Mouse (Mus musculus): ENCODE measurements around the gene Olfr824. TPM values are rescaled to one million over a fixed set of nuclear protein-coding genes. Genes with fewer than 3 reads are reported as not detected.
A peak's percentile ranks its signal among the peaks of the same experiment; 100 is the strongest.

Olfr824 gene
- total and polyA plus RNA-seq, 3 experiments, result 0.27 TPM; not detected in 2

DNA sequence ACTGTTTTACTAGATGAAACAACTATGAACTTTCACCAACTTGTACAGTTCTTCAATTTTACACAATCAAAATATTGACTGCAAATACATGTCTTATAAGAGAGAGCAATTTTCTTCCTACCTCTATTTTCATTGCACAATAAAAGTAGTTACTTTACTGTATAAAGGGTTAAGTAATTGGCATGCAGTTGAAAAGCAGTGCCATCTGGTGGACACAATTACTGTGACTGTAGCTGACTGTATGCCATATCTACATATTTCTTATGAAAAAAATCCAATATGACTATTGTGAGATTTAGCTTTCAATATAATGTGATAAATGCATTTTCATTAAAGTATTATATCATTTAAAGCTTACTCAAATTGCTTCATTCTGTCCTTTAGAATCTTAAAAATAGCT lies 33.7 kb downstream of the Olfr824 start:
- Histone ChIP-seq H3K27me3 (ENCODE audit: insufficient read depth, low read length) (no peaks in the 10 kb centered on the region), H3K36me3 (replicated peaks) (no peaks in the 10 kb centered on the region), H3K4me1 (ENCODE audit: insufficient read depth, low read depth, low read length) (no peaks in the 10 kb centered on the region), H3K4me3 (ENCODE audit: low read depth, low read length) (no peak overlapping the region), H3K9me3 (replicated peaks) (no peaks in the 10 kb centered on the region)
- no peak for DNase-seq (ENCODE audit: low spot score)
- ATAC-seq (ENCODE audit: extremely low read depth, insufficient number of reproducible peaks, low FRiP score, poor library complexity, severe bottlenecking), result no peak
- TF ChIP-seq CTCF (IDR thresholded peaks at IDR 0.05; ENCODE audit: low read depth, low read length), result no peak
- no peak for TF ChIP-seq GATA1 (IDR thresholded peaks at IDR 0.05; ENCODE audit: borderline replicate concordance, low read length)
- no peak for TF ChIP-seq TAL1 (conservative IDR thresholded peaks at IDR 0.05; ENCODE audit: low read depth, low read length)
- no peak for TF ChIP-seq POLR2AphosphoS5 (IDR thresholded peaks at IDR 0.05; ENCODE audit: insufficient replicate concordance, low read depth, low read length)
- TF ChIP-seq GATA2 (IDR thresholded peaks at IDR 0.05; ENCODE audit: borderline replicate concordance, low read depth, low read length), result no peak

DNA sequence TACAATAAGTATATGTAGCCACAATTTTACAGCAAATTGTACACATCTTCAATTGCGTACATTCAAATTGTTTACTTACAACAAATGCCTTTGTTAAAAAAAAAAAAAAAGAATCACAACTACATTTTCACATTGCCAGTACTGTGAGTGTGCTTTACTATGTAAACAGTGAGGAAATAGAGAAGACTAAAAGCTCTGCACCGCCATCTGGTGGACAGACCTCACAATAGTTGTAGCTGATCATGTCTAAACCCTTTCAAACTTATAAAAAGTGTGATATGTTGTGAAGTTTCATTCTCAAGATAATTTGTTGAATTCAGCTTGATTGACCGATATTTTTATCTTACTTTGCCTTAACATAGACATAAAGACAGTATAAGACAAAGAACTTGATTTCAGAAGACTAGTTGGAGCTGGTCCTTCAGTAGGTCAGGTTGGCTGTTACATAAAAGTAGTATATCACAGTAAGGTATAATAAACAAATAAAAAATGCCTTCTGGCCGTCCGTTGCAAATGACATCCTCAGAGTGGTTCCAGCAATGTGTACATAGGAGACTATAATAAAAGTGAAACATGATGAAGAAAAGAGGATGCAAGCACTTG lies 36.9 kb downstream of the Olfr824 start:
- DNase-seq (ENCODE audit: low spot score) (no peak), ATAC-seq (ENCODE audit: extremely low read depth, insufficient number of reproducible peaks, low FRiP score, poor library complexity, severe bottlenecking) (peak; percentile 66)
- no peaks in the 10 kb centered on the region for H3K36me3 ChIP-seq (replicated peaks)
- no peaks in the 10 kb centered on the region for H3K27me3 ChIP-seq (ENCODE audit: insufficient read depth, low read length)
- no peak overlapping the region for H3K4me3 ChIP-seq (ENCODE audit: low read depth, low read length)
- H3K9me3 ChIP-seq (replicated peaks), result no peaks in the 10 kb centered on the region
- TF ChIP-seq POLR2AphosphoS5 (IDR thresholded peaks at IDR 0.05; ENCODE audit: insufficient replicate concordance, low read depth, low read length) (no peak), CTCF (IDR thresholded peaks at IDR 0.05; ENCODE audit: low read depth, low read length) (peak; percentile 22; the same call in 1 of the 2 replicates), GATA2 (IDR thresholded peaks at IDR 0.05; ENCODE audit: borderline replicate concordance, low read depth, low read length) (no peak)
- no peaks in the 10 kb centered on the region for H3K4me1 ChIP-seq (ENCODE audit: insufficient read depth, low read depth, low read length)

Other genes with a start within 250 kb of the Olfr824 start
- gene Olfr815, start 224.1 kb downstream of the Olfr824 start, total RNA-seq (2014; fragmentation: Nextera tagmentation), result not detected in 2 replicates
- gene Olfr815, start 224.1 kb downstream of the Olfr824 start, total RNA-seq (2017), result not detected in 2 replicates
- 0.07 TPM in 1 of 2 replicates, not detected in the other for gene Olfr815, start 224.1 kb downstream of the Olfr824 start, polyA plus RNA-seq (2012)
- not detected in 2 replicates for gene Olfr816, start 214.4 kb downstream of the Olfr824 start, total RNA-seq (2014; fragmentation: Nextera tagmentation)
- gene Olfr816, start 214.4 kb downstream of the Olfr824 start, total RNA-seq (2017), result 0.17 TPM in 1 of 2 replicates, not detected in the other
- not detected in 2 replicates for gene Olfr816, start 214.4 kb downstream of the Olfr824 start, polyA plus RNA-seq (2012)
- gene Olfr818, start 180.9 kb downstream of the Olfr824 start, total RNA-seq (2014; fragmentation: Nextera tagmentation), result not detected in 2 replicates
- gene Olfr818, start 180.9 kb downstream of the Olfr824 start, total RNA-seq (2017), result 0.29 TPM in 1 of 2 replicates, not detected in the other
- gene Olfr818, start 180.9 kb downstream of the Olfr824 start, polyA plus RNA-seq (2012), result not detected in 2 replicates
- gene Olfr819, start 162.7 kb downstream of the Olfr824 start, total RNA-seq (2014; fragmentation: Nextera tagmentation), result not detected in 2 replicates
- gene Olfr819, start 162.7 kb downstream of the Olfr824 start, total RNA-seq (2017), result 0.12 and 0.16 TPM in 2 replicates
- not detected in 2 replicates for gene Olfr819, start 162.7 kb downstream of the Olfr824 start, polyA plus RNA-seq (2012)
- gene Olfr247, start 153.9 kb downstream of the Olfr824 start, total RNA-seq (2014; fragmentation: Nextera tagmentation), result not detected in 2 replicates
- gene Olfr247, start 153.9 kb downstream of the Olfr824 start, total RNA-seq (2017), result not detected in 2 replicates
- gene Olfr247, start 153.9 kb downstream of the Olfr824 start, polyA plus RNA-seq (2012), result not detected in 2 replicates
- gene Gm10310, start 144.9 kb downstream of the Olfr824 start, total RNA-seq (2014; fragmentation: Nextera tagmentation), result not detected in 2 replicates
- 0.12 and 0.22 TPM in 2 replicates for gene Gm10310, start 144.9 kb downstream of the Olfr824 start, total RNA-seq (2017)
- gene Gm10310, start 144.9 kb downstream of the Olfr824 start, polyA plus RNA-seq (2012), result not detected in 2 replicates
- gene Olfr820, start 117.4 kb downstream of the Olfr824 start, total RNA-seq (2014; fragmentation: Nextera tagmentation), result not detected in 2 replicates
- gene Olfr820, start 117.4 kb downstream of the Olfr824 start, total RNA-seq (2017), result 0.27 TPM in 1 of 2 replicates, not detected in the other
- not detected in 2 replicates for gene Olfr820, start 117.4 kb downstream of the Olfr824 start, polyA plus RNA-seq (2012)
- gene Olfr821, start 99.7 kb downstream of the Olfr824 start, total RNA-seq (2014; fragmentation: Nextera tagmentation), result not detected in 2 replicates
- not detected in 2 replicates for gene Olfr821, start 99.7 kb downstream of the Olfr824 start, total RNA-seq (2017)
- not detected in 2 replicates for gene Olfr821, start 99.7 kb downstream of the Olfr824 start, polyA plus RNA-seq (2012)
- gene Olfr822, start 58.8 kb downstream of the Olfr824 start, total RNA-seq (2014; fragmentation: Nextera tagmentation), result not detected in 2 replicates
- gene Olfr822, start 58.8 kb downstream of the Olfr824 start, total RNA-seq (2017), result 0.06 and 0.11 TPM in 2 replicates
- not detected in 2 replicates for gene Olfr822, start 58.8 kb downstream of the Olfr824 start, polyA plus RNA-seq (2012)
- not detected in 2 replicates for gene Olfr823, start 14.6 kb downstream of the Olfr824 start, total RNA-seq (2014; fragmentation: Nextera tagmentation)
- not detected in 2 replicates for gene Olfr823, start 14.6 kb downstream of the Olfr824 start, total RNA-seq (2017)
- not detected in 2 replicates for gene Olfr823, start 14.6 kb downstream of the Olfr824 start, polyA plus RNA-seq (2012)
- not detected in 2 replicates for gene Olfr825, start 36.8 kb upstream of the Olfr824 start, total RNA-seq (2014; fragmentation: Nextera tagmentation)
- 0.12 and 0.27 TPM in 2 replicates for gene Olfr825, start 36.8 kb upstream of the Olfr824 start, total RNA-seq (2017)
- not detected in 2 replicates for gene Olfr825, start 36.8 kb upstream of the Olfr824 start, polyA plus RNA-seq (2012)
- not detected in 2 replicates for gene Olfr826, start 54.2 kb upstream of the Olfr824 start, total RNA-seq (2014; fragmentation: Nextera tagmentation)
- gene Olfr826, start 54.2 kb upstream of the Olfr824 start, total RNA-seq (2017), result 0.16 TPM in 1 of 2 replicates, not detected in the other
- not detected in 2 replicates for gene Olfr826, start 54.2 kb upstream of the Olfr824 start, polyA plus RNA-seq (2012)
- gene Olfr827, start 84.4 kb upstream of the Olfr824 start, total RNA-seq (2014; fragmentation: Nextera tagmentation), result not detected in 2 replicates
- gene Olfr827, start 84.4 kb upstream of the Olfr824 start, total RNA-seq (2017), result 0.06 and 0.33 TPM in 2 replicates
- not detected in 2 replicates for gene Olfr827, start 84.4 kb upstream of the Olfr824 start, polyA plus RNA-seq (2012)
- not detected in 2 replicates for gene Neurod4, start 150.2 kb upstream of the Olfr824 start, total RNA-seq (2014; fragmentation: Nextera tagmentation)
- 0.60 and 0.64 TPM in 2 replicates for gene Neurod4, start 150.2 kb upstream of the Olfr824 start, total RNA-seq (2017)
- gene Neurod4, start 150.2 kb upstream of the Olfr824 start, polyA plus RNA-seq (2012), result not detected in 2 replicates
- 202 and 209 TPM in 2 replicates for gene Tespa1, start 192.9 kb upstream of the Olfr824 start, total RNA-seq (2014; fragmentation: Nextera tagmentation)
- 340 and 367 TPM in 2 replicates for gene Tespa1, start 192.9 kb upstream of the Olfr824 start, total RNA-seq (2017)
- 6.6 and 7.4 TPM in 2 replicates for gene Tespa1, start 192.9 kb upstream of the Olfr824 start, polyA plus RNA-seq (2012)

Data from G1E (cell line).